Mouse (Mus musculus): ENCODE data around the gene Gys2. TPM values are rescaled to one million over a fixed set of nuclear protein-coding genes. Genes with fewer than 3 reads are reported as not detected.

Gene Gys2
- polyA plus RNA-seq, 1 experiment from 2014 or later: 0.09 TPM

Other genes with a start within 250 kb of the Gys2 start
- gene Iapp, start 174.7 kb downstream of the Gys2 start, polyA plus RNA-seq (2015; fragmentation: Nextera tagmentation; extraction: Ambion mirVana): not detected in 2 replicates
- 0.45 and 0.74 TPM in 2 replicates for gene Slco1a5, start 150.1 kb downstream of the Gys2 start, polyA plus RNA-seq (2015; fragmentation: Nextera tagmentation; extraction: Ambion mirVana)
- 22.6 and 27.0 TPM in 2 replicates for gene Pyroxd1, start 127.5 kb downstream of the Gys2 start, polyA plus RNA-seq (2015; fragmentation: Nextera tagmentation; extraction: Ambion mirVana)
- 25.6 and 27.4 TPM in 2 replicates for gene Recql, start 86.0 kb downstream of the Gys2 start, polyA plus RNA-seq (2015; fragmentation: Nextera tagmentation; extraction: Ambion mirVana)
- 80.1 and 82.4 TPM in 2 replicates for gene Golt1b, start 85.9 kb downstream of the Gys2 start, polyA plus RNA-seq (2015; fragmentation: Nextera tagmentation; extraction: Ambion mirVana)
- 8.1 and 9.0 TPM in 2 replicates for gene Spx, start 59.7 kb downstream of the Gys2 start, polyA plus RNA-seq (2015; fragmentation: Nextera tagmentation; extraction: Ambion mirVana)
- 407 and 436 TPM in 2 replicates for gene Ldhb, start 34.8 kb upstream of the Gys2 start, polyA plus RNA-seq (2015; fragmentation: Nextera tagmentation; extraction: Ambion mirVana)
- 14.7 and 15.4 TPM in 2 replicates for gene Kcnj8, start 98.5 kb upstream of the Gys2 start, polyA plus RNA-seq (2015; fragmentation: Nextera tagmentation; extraction: Ambion mirVana)
- 3.1 and 3.7 TPM in 2 replicates for gene Abcc9, start 229.2 kb upstream of the Gys2 start, polyA plus RNA-seq (2015; fragmentation: Nextera tagmentation; extraction: Ambion mirVana)

Measured in midbrain, embryonic 16.5 days (tissue).